Mouse (Mus musculus): ENCODE measurements around the gene Frmd6. TPM values are rescaled to one million over a fixed set of nuclear protein-coding genes. Genes with fewer than 3 reads are reported as not detected.

Gene Frmd6
- polyA plus RNA-seq, 1 experiment from 2014 or later, result 3.1 TPM

GRCm38 (mm10) chr12:70793291-70793690 is 32.0 kb upstream of the Frmd6 start:
- WGBS (ENCODE audit: insufficient replicate concordance), result 64% methylated on average over 6 of the region's 6 CpGs
- no peak overlapping the region for H3K4me2 ChIP-seq
- H3K36me3 ChIP-seq (replicated peaks), result no peaks in the 10 kb centered on the region
- no peaks in the 10 kb centered on the region for H3K4me1 ChIP-seq (replicated peaks)
- no peak overlapping the region for H3K27ac ChIP-seq (replicated peaks)
- ATAC-seq (ENCODE audit: insufficient read depth), result no peak
- H3K9ac ChIP-seq, result no peak overlapping the region
- H3K4me3 ChIP-seq (replicated peaks), result no peak overlapping the region
- no peaks in the 10 kb centered on the region for H3K27me3 ChIP-seq
- H3K9me3 ChIP-seq (replicated peaks), result no peaks in the 10 kb centered on the region

- Histone ChIP-seq H3K4me1 (replicated peaks) (0 out of 2 replicates have a peak, but pooled peaks cover 6% of the 10 kb centered on the region), H3K9me3 (replicated peaks) (no peaks in the 10 kb centered on the region), H3K9ac (no peak overlapping the region), H3K4me2 (peak overlapping the region; percentile 27), H3K36me3 (replicated peaks) (no peaks in the 10 kb centered on the region), H3K27me3 (no peaks in the 10 kb centered on the region), H3K4me3 (replicated peaks) (no peak overlapping the region), H3K27ac (replicated peaks) (no peak overlapping the region)
- WGBS (ENCODE audit: insufficient replicate concordance), result 57% methylated on average over 16 of the region's 16 CpGs
- ATAC-seq (ENCODE audit: insufficient read depth), result no peak; the same call in 1 of the 2 replicates
These were observed 30.5 kb upstream of the Frmd6 start for GRCm38 (mm10) chr12:70794543-70795388.

GRCm38 (mm10) chr12:70795389-70795711 is 30.0 kb upstream of the Frmd6 start:
- 46% methylated on average over 3 of the region's 3 CpGs for WGBS (ENCODE audit: insufficient replicate concordance)
- H3K4me2 ChIP-seq, result peak overlapping the region; percentile 27; the same call in 1 of the 2 replicates

GRCm38 (mm10) chr12:70798496-70798895 is 26.8 kb upstream of the Frmd6 start:
- H3K4me1 ChIP-seq (replicated peaks), result 0 out of 2 replicates have a peak, but pooled peaks cover 6% of the 10 kb centered on the region
- WGBS (ENCODE audit: insufficient replicate concordance), result 68% methylated on average over 8 of the region's 8 CpGs

More at GRCm38 (mm10) chr12:70795389-70795711, 30.0 kb upstream of the Frmd6 start:
- no peaks in the 10 kb centered on the region for H3K9me3 ChIP-seq (replicated peaks)
- H3K4me1 ChIP-seq (replicated peaks), result 0 out of 2 replicates have a peak, but pooled peaks cover 6% of the 10 kb centered on the region
- no peaks in the 10 kb centered on the region for H3K36me3 ChIP-seq (replicated peaks)
- H3K9ac ChIP-seq, result no peak overlapping the region
- no peak for ATAC-seq (ENCODE audit: insufficient read depth)
- no peak overlapping the region for H3K4me3 ChIP-seq (replicated peaks)
- no peaks in the 10 kb centered on the region for H3K27me3 ChIP-seq
- no peak overlapping the region for H3K27ac ChIP-seq (replicated peaks)

GRCm38 (mm10) chr12:70799231-70800002 is 25.9 kb upstream of the Frmd6 start:
- 48% methylated on average over 19 of the region's 19 CpGs for WGBS (ENCODE audit: insufficient replicate concordance)
- Histone ChIP-seq H3K27me3 (no peaks in the 10 kb centered on the region), H3K36me3 (replicated peaks) (no peaks in the 10 kb centered on the region), H3K4me3 (replicated peaks) (no peak overlapping the region), H3K4me2 (no peak overlapping the region), H3K9me3 (replicated peaks) (no peaks in the 10 kb centered on the region), H3K9ac (no peak overlapping the region), H3K4me1 (replicated peaks) (0 out of 2 replicates have a peak, but pooled peaks cover 6% of the 10 kb centered on the region), H3K27ac (replicated peaks) (no peak overlapping the region)
- no peak for ATAC-seq (ENCODE audit: insufficient read depth)

More at GRCm38 (mm10) chr12:70798496-70798895, 26.8 kb upstream of the Frmd6 start:
- Histone ChIP-seq H3K27ac (replicated peaks) (no peak overlapping the region), H3K27me3 (no peaks in the 10 kb centered on the region), H3K4me2 (no peak overlapping the region), H3K9me3 (replicated peaks) (no peaks in the 10 kb centered on the region), H3K9ac (no peak overlapping the region), H3K36me3 (replicated peaks) (no peaks in the 10 kb centered on the region), H3K4me3 (replicated peaks) (no peak overlapping the region)
- no peak for ATAC-seq (ENCODE audit: insufficient read depth)

GRCm38 (mm10) chr12:70800086-70800485 is 25.2 kb upstream of the Frmd6 start:
- Histone ChIP-seq H3K4me2 (no peak overlapping the region), H3K4me3 (replicated peaks) (no peak overlapping the region), H3K27ac (replicated peaks) (no peak overlapping the region), H3K27me3 (no peaks in the 10 kb centered on the region), H3K36me3 (replicated peaks) (no peaks in the 10 kb centered on the region), H3K4me1 (replicated peaks) (0 out of 2 replicates have a peak, but pooled peaks cover 6% of the 10 kb centered on the region), H3K9me3 (replicated peaks) (no peaks in the 10 kb centered on the region), H3K9ac (no peak overlapping the region)
- ATAC-seq (ENCODE audit: insufficient read depth), result no peak
- 50% methylated on average over 8 of the region's 8 CpGs for WGBS (ENCODE audit: insufficient replicate concordance)

GRCm38 (mm10) chr12:70801361-70801760 is 24.0 kb upstream of the Frmd6 start:
- H3K9ac ChIP-seq, result no peak overlapping the region
- no peaks in the 10 kb centered on the region for H3K27me3 ChIP-seq
- WGBS (ENCODE audit: insufficient replicate concordance), result 44% methylated on average over 8 of the region's 8 CpGs
- H3K36me3 ChIP-seq (replicated peaks), result no peaks in the 10 kb centered on the region
- H3K4me1 ChIP-seq (replicated peaks), result 0 out of 2 replicates have a peak, but pooled peaks cover 6% of the 10 kb centered on the region
- ATAC-seq (ENCODE audit: insufficient read depth), result no peak
- H3K9me3 ChIP-seq (replicated peaks), result no peaks in the 10 kb centered on the region
- no peak overlapping the region for H3K27ac ChIP-seq (replicated peaks)
- no peak overlapping the region for H3K4me2 ChIP-seq
- H3K4me3 ChIP-seq (replicated peaks), result no peak overlapping the region

- Histone ChIP-seq H3K36me3 (replicated peaks) (no peaks in the 10 kb centered on the region), H3K9me3 (replicated peaks) (no peaks in the 10 kb centered on the region), H3K9ac (no peak overlapping the region), H3K27ac (replicated peaks) (no peak overlapping the region), H3K4me2 (no peak overlapping the region), H3K4me1 (replicated peaks) (0 out of 2 replicates have a peak, but pooled peaks cover 6% of the 10 kb centered on the region), H3K27me3 (no peaks in the 10 kb centered on the region), H3K4me3 (replicated peaks) (no peak overlapping the region)
- no peak for ATAC-seq (ENCODE audit: insufficient read depth)
- WGBS (ENCODE audit: insufficient replicate concordance), result 52% methylated on average over 4 of the region's 4 CpGs
These were observed 21.8 kb upstream of the Frmd6 start for GRCm38 (mm10) chr12:70803494-70803893.

GRCm38 (mm10) chr12:70804989-70805388 is 20.3 kb upstream of the Frmd6 start:
- no peaks in the 10 kb centered on the region for H3K36me3 ChIP-seq (replicated peaks)
- WGBS (ENCODE audit: insufficient replicate concordance), result 47% methylated on average over 2 of the region's 2 CpGs

GRCm38 (mm10) chr12:70807543-70807942 is 17.8 kb upstream of the Frmd6 start:
- no peaks in the 10 kb centered on the region for H3K4me1 ChIP-seq (replicated peaks)
- no peak for ATAC-seq (ENCODE audit: insufficient read depth)
- no peaks in the 10 kb centered on the region for H3K9me3 ChIP-seq (replicated peaks)
- H3K9ac ChIP-seq, result no peak overlapping the region
- no peak overlapping the region for H3K4me3 ChIP-seq (replicated peaks)
- no peaks in the 10 kb centered on the region for H3K36me3 ChIP-seq (replicated peaks)
- no peak overlapping the region for H3K4me2 ChIP-seq
- no peak overlapping the region for H3K27ac ChIP-seq (replicated peaks)
- no peaks in the 10 kb centered on the region for H3K27me3 ChIP-seq
- 40% methylated on average over 5 of the region's 5 CpGs for WGBS (ENCODE audit: insufficient replicate concordance)

More at GRCm38 (mm10) chr12:70804989-70805388, 20.3 kb upstream of the Frmd6 start:
- H3K4me3 ChIP-seq (replicated peaks), result no peak overlapping the region
- no peak for ATAC-seq (ENCODE audit: insufficient read depth)
- no peaks in the 10 kb centered on the region for H3K27me3 ChIP-seq
- no peak overlapping the region for H3K9ac ChIP-seq
- no peaks in the 10 kb centered on the region for H3K4me1 ChIP-seq (replicated peaks)
- no peak overlapping the region for H3K27ac ChIP-seq (replicated peaks)
- H3K9me3 ChIP-seq (replicated peaks), result no peaks in the 10 kb centered on the region
- H3K4me2 ChIP-seq, result no peak overlapping the region

- no peak overlapping the region for H3K4me3 ChIP-seq (replicated peaks)
- no peak overlapping the region for H3K9ac ChIP-seq
- no peak overlapping the region for H3K4me2 ChIP-seq
- no peaks in the 10 kb centered on the region for H3K27me3 ChIP-seq
- ATAC-seq (ENCODE audit: insufficient read depth), result no peak
- H3K9me3 ChIP-seq (replicated peaks), result no peaks in the 10 kb centered on the region
- no peaks in the 10 kb centered on the region for H3K36me3 ChIP-seq (replicated peaks)
- WGBS (ENCODE audit: insufficient replicate concordance), result 56% methylated on average over 6 of the region's 6 CpGs
- H3K27ac ChIP-seq (replicated peaks), result no peak overlapping the region
- H3K4me1 ChIP-seq (replicated peaks), result no peaks in the 10 kb centered on the region
These were observed 17.3 kb upstream of the Frmd6 start for GRCm38 (mm10) chr12:70807975-70808374.
